Mouse (Mus musculus) heart, embryonic 16.5 days (tissue): Measurements from ENCODE around the gene Ryr1. TPM values are rescaled to one million over a fixed set of nuclear protein-coding genes. Genes with fewer than 3 reads are reported as not detected.
A peak's percentile ranks its signal among the peaks of the same experiment; 100 is the strongest.

Experiments used
- ATAC-seq: fragments of 200-750 bp; cut with Nextera tagmentation; replicated peaks from 2 replicates; pipeline ENCODE4 v1.8.0; 2017; ENCODE audit warnings: moderate number of reproducible peaks; ENCODE audit not compliant: insufficient read depth, low FRiP score; ENCODE audit errors: extremely low read depth
- H3K27ac ChIP-seq: fragments of 300-500 bp; sonication (generic); 2 replicates; pipeline ENCODE4 v1.5.1; 2014; ENCODE audit warnings: mild to moderate bottlenecking, low read length, control low read depth, moderate library complexity
- H3K27me3 ChIP-seq: fragments of 300-500 bp; sonication (generic); 2 replicates; pipeline ENCODE4 v1.6.1; 2014; ENCODE audit warnings: low read length, mixed read lengths; ENCODE audit not compliant: control insufficient read depth, insufficient read depth
- H3K36me3 ChIP-seq: fragments of 300-500 bp; sonication (generic); 2 replicates; pipeline ENCODE4 v1.6.1; 2014; ENCODE audit not compliant: control insufficient read depth, insufficient read depth
- H3K4me1 ChIP-seq: fragments of 300-500 bp; sonication (generic); 2 replicates; pipeline ENCODE4 v1.6.1; 2014; ENCODE audit warnings: low read length, mixed read lengths; ENCODE audit not compliant: control insufficient read depth, insufficient read depth
- H3K4me2 ChIP-seq: fragments of 300-500 bp; sonication (generic); 2 replicates; pipeline ENCODE4 v1.6.1; 2014; ENCODE audit warnings: low read depth, mild to moderate bottlenecking, control low read depth, low read length
- H3K4me3 ChIP-seq: fragments of 300-500 bp; sonication (generic); 2 replicates; pipeline ENCODE4 v1.5.1; 2014; ENCODE audit warnings: mild to moderate bottlenecking, control low read depth, low read length
- H3K9ac ChIP-seq: fragments of 300-500 bp; sonication (generic); 2 replicates; pipeline ENCODE4 v1.6.1; 2014; ENCODE audit warnings: low read length, control low read depth
- H3K9me3 ChIP-seq: fragments of 300-500 bp; sonication (generic); replicated peaks from 2 replicates; pipeline ENCODE4 v1.6.1; 2016; ENCODE audit warnings: low read length; ENCODE audit not compliant: control insufficient read depth
- WGBS: fragments of 180-500 bp; shearing (Covaris S2); extraction: QIAGEN DNeasy Blood & Tissue Kit; methylation state at CpG from one replicate; pipeline ENCODE4 v1.1.7; 2014; 5-methylcytosine and 5-hydroxymethylcytosine counted together
- microRNA counts: library from miRNA; unstranded; fragments of <30 nt; microRNA quantifications from one replicate; lab custom pipeline; 2016
- microRNA-seq: library from miRNA; unstranded; fragments of <30 nt; microRNA quantifications from one replicate; pipeline ENCODE4, GENCODE M21; 2017
- polyA plus RNA-seq: library from polyadenylated mRNA; unstranded; fragments of >200 nt; fragmentation: Nextera tagmentation; extraction: Ambion mirVana; gene quantifications from 2 replicates; pipeline ENCODE4 v1.2.1, GENCODE M21; 2015

The Ryr1 gene
- polyA plus RNA-seq, 1 experiment from 2014 or later, result 0.22 TPM

DNA sequence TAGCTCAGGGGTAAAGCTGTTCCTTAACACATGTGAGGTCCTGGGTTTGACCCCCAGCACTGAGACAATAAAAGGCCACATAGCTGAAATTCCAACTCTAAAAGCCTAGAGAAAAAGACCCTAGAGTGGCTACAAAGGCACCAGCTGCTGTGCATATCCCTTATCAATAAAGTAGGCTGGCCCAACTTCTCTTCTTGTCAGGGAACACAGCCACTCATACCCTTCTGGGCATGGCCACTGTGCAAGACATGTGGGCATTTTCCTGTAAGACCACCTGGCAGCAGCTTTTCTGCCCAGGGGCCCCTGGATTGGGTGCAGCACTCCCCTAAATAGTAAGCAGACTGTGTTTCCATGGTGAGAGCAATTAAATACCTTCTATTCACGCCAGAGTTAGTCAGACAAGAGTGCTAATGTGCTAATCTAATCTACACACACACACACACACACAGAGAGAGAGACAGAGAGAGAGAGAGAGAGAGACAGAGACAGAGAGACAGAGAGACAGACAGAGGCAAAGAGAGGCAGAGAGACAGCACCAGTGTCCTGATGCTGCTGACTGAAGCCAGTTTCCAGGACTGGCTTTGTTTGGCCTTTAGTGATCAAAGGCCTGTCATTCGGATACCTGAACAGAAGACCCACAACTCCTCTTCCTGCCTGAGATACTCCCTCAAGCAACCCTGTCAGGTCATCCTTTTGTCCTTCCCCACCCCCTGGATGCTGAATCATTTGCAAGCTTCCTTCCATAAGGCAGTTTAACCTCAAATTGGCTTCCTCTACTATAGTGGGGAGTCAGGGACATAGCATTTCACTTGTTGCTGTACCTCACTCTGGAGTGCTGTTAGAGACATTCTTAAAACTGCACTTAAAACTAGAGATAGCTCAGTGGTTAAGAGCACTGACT is 171.3 kb downstream of the Ryr1 start:
- H3K27me3 ChIP-seq, result no peaks in the 10 kb centered on the region
- H3K36me3 ChIP-seq, result peaks cover 6% of the 10 kb centered on the region; the same call in 1 of the 2 replicates
- WGBS, result 21% methylated on average over 2 of the region's 2 CpGs
- H3K4me3 ChIP-seq, result no peak overlapping the region
- no peaks in the 10 kb centered on the region for H3K9me3 ChIP-seq
- peak overlapping the region; percentile 43; the same call in 1 of the 2 replicates for H3K9ac ChIP-seq
- H3K4me1 ChIP-seq, result peaks cover 89% of the 10 kb centered on the region
- peak overlapping the region; percentile 74 for H3K27ac ChIP-seq
- no peak for ATAC-seq
- H3K4me2 ChIP-seq, result peak overlapping the region; percentile 41

MicroRNA genes within 50 kb of the gene (microRNA counts, 519-probe panel; counts per million panel counts)
- 2,466 counts per million, percentile 57 among the panel's probes with 10 or more counts for microRNA mmu-miR-1963 (lab: Ali Mortazavi, UCI)

Small RNA genes lying within 50 kb of the gene (microRNA-seq; reads per million reads assigned to microRNA genes)
- gene Gm44408 (not detected), gene Mir1963 (not detected)

Other genes with a start within 250 kb of the Ryr1 start
- gene Capn12, start 243.8 kb downstream of the Ryr1 start, polyA plus RNA-seq, result 0.41 and 0.42 TPM in 2 replicates
- gene Actn4, start 162.8 kb downstream of the Ryr1 start, polyA plus RNA-seq, result 260 and 301 TPM in 2 replicates
- gene Eif3k, start 143.3 kb downstream of the Ryr1 start, polyA plus RNA-seq, result 262 and 283 TPM in 2 replicates
- 6.0 and 12.2 TPM in 2 replicates for gene Map4k1, start 143.1 kb downstream of the Ryr1 start, polyA plus RNA-seq
- 0.38 and 0.81 TPM in 2 replicates for gene Rasgrp4, start 9.7 kb upstream of the Ryr1 start, polyA plus RNA-seq
- gene Fam98c, start 31.1 kb upstream of the Ryr1 start, polyA plus RNA-seq, result 17.3 and 18.8 TPM in 2 replicates
- 0.14 and 0.59 TPM in 2 replicates for gene Ggn, start 45.0 kb upstream of the Ryr1 start, polyA plus RNA-seq
- 1.2 and 2.0 TPM in 2 replicates for gene Spred3, start 45.2 kb upstream of the Ryr1 start, polyA plus RNA-seq
- 218 and 225 TPM in 2 replicates for gene Psmd8, start 55.5 kb upstream of the Ryr1 start, polyA plus RNA-seq
- 0.09 and 0.45 TPM in 2 replicates for gene Catsperg1, start 88.9 kb upstream of the Ryr1 start, polyA plus RNA-seq
- gene Kcnk6, start 107.3 kb upstream of the Ryr1 start, polyA plus RNA-seq, result 2.1 TPM in 2 replicates
- gene Yif1b, start 113.2 kb upstream of the Ryr1 start, polyA plus RNA-seq, result 116 and 125 TPM in 2 replicates
- 7.6 and 10.3 TPM in 2 replicates for gene 2200002D01Rik, start 123.3 kb upstream of the Ryr1 start, polyA plus RNA-seq
- gene Spint2, start 156.7 kb upstream of the Ryr1 start, polyA plus RNA-seq, result 114 and 116 TPM in 2 replicates
- 14.2 and 25.4 TPM in 2 replicates for gene Ppp1r14a, start 164.1 kb upstream of the Ryr1 start, polyA plus RNA-seq
- gene Dpf1, start 178.8 kb upstream of the Ryr1 start, polyA plus RNA-seq, result 2.0 and 3.0 TPM in 2 replicates